Mouse (Mus musculus): ENCODE measurements at regions not wholly inside any gene's neighbourhood (a gene's known extent, or its start where the extent isn't known, plus 50 kb on each side); places are given as distances from the start of the nearest gene placed in this dataset.

- TF ChIP-seq CTCF (IDR thresholded peaks at IDR 0.05; ENCODE audit: low read depth) (no peak), EP300 (IDR thresholded peaks at IDR 0.05; ENCODE audit: low read depth) (no peak)
Observed at GRCm38 (mm10) chr2:9493606-9494145, 387.4 kb upstream of the 4930412O13Rik start.
